Mouse (Mus musculus) CH12F3 (cell line): ENCODE data around the gene Gm2012.
"Not testable (repeated sequence)": the region's sequence is repeated elsewhere in the genome, so short reads cannot be mapped to it uniquely, and the experiment has no call there.

Experiments
- in situ Hi-C: fragments of 300-500 bp; cut with MboI; formaldehyde crosslinking; loops from 2 replicates; pipeline ENCODE4 v1.14.3; 2020; ENCODE audit warnings: low sequenced_read_pairs

Gene Gm2012

GRCm38 (mm10) chrX:26231255-26231654 is at the start of gene Gm2012:
Gene Gm2012 (minus strand): TSS chrX:26231355.
- in situ Hi-C loops = not testable (repeated sequence)

DNA sequence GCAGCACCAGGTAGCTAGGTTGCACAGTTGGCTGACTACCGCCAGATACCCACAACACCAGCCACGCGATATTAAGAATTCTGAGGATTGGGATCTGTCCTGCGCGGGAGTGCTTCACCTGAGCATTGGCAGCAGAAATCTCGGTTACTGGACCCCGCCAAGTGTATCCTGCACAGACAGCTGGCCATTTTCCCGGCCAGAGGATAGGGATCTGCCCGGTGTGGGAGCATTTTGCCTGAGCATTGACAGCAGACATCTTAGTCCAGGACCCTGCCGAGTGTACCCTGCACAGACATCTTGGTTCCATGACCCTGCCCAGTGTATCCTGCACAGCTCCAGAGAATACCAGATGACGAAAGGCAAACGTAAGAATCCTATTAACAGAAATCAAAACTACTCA is 72.0 kb downstream of the Gm2012 start:
- in situ Hi-C loops = not testable (repeated sequence)
